Mouse (Mus musculus): ENCODE data around the gene Gm10198. TPM values are rescaled to one million over a fixed set of nuclear protein-coding genes. Genes with fewer than 3 reads are reported as not detected.

Gene Gm10198
- polyA plus RNA-seq, 1 experiment = not detected

DNA sequence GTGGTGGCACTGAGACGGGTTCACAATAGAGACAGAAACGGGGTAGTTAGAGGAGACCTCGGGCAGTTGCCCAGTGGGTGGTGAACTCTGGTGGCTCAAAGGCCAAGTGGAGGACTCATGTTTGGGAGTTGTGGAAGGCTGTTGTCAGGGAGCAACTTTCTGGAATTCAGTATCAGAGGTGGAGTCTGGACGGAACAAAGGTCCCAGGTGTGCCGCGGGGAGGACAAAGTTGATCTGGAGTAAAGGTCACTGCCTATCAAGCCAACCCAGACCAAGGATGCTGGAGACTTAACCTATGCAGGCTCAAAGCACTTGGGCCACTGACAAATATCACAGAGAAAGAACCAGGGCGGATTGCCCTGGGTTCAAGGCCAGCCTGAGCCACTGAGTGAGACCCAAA lies 5.5 kb downstream of the Gm10198 start:
- DNase-seq (ENCODE audit: low read depth) = no peak
- TF ChIP-seq POLR2A (IDR thresholded peaks at IDR 0.05; ENCODE audit: borderline replicate concordance, extremely low read depth, insufficient read depth, insufficient read length, poor library complexity, severe bottlenecking) (no peak), CTCF (IDR thresholded peaks at IDR 0.05; ENCODE audit: borderline replicate concordance, extremely low read depth, insufficient read depth, insufficient read length) (no peak)

DNA sequence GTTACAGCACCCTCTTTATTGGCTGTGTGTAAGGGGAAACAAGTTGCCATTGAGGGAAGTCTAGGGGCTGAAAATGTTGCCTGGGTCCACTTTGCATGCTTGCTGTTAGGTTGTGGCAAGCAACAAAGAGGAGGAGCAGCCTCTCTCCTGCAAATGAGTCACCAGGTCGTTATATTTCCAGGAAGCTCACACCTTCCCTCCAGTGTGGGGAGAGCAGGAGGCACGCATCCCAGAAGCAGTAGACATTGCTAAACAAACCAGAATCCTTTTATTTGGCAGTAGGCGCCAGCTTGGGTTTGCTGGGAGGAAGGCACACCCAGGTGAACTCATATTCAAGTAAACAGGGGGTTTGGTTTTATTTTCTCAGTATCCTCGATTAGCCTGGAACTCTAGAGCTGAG lies 8.8 kb downstream of the Gm10198 start:
- DNase-seq (ENCODE audit: low read depth) = no peak
- no peak for TF ChIP-seq POLR2A (IDR thresholded peaks at IDR 0.05; ENCODE audit: borderline replicate concordance, extremely low read depth, insufficient read depth, insufficient read length, poor library complexity, severe bottlenecking)
- TF ChIP-seq CTCF (IDR thresholded peaks at IDR 0.05; ENCODE audit: borderline replicate concordance, extremely low read depth, insufficient read depth, insufficient read length) = no peak

DNA sequence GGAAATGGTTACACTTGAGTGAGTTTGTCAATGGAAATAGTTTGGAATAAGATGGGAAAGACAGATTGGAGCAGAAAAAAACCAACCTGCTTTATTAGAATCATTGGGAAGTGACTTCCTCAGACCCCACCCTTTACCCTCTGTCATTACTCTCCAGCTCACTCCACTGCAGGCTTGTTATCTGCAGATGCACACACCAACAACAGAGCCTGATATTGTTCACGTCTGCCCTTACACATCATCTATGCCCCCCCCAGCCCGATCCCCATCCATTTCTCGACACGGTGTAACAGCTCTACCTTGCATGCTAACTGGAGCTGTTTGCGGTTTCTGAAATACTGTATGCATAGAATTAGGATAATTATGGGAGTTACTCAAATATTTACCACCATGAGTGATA lies 12.2 kb downstream of the Gm10198 start:
- no peak for DNase-seq (ENCODE audit: low read depth)
- TF ChIP-seq POLR2A (IDR thresholded peaks at IDR 0.05; ENCODE audit: borderline replicate concordance, extremely low read depth, insufficient read depth, insufficient read length, poor library complexity, severe bottlenecking) (no peak), CTCF (IDR thresholded peaks at IDR 0.05; ENCODE audit: borderline replicate concordance, extremely low read depth, insufficient read depth, insufficient read length) (no peak)

DNA sequence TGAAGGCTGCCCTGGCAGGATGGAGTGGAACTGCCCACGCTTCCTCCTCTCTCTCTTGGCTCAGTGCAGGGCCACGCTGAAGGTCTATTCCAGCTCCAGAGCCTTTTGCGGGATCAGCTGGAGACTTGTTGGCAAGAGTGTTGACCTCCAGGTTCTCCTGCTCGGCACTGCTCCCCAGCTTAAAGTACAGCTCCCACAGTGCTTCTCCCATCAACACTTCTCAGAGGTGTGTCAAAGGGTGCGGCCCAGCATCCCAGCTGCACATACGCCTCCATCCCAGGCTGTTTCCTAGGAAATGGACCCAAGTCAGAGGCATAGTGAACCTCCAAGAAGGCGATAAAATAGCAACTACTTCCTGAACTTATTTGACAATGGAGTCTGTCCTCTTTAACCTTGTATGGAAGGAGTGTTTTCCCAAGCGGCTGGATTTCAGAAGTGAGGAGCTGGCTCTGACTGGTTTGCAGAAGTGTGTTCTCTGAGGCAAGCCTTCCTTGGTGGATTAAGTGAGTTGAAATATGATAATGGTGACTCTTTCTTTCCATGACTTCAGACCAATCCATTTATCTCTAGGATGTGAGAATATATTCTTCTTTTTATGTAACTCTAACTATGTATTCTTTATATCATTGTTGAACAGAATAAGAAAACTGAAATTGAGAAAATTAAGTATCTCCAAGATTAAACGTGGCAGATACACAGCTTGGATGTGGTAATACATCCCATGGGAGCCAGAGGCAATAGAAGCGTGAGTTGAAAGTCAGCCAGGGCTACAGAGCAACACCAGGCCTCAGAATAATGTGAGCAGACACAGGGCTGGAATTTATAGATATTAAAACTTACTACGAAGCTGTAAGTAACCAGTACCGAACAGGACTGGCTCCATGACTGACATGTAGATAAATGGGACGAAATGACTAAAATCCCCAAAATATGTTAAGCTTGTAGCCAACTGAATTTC lies 23.9 kb downstream of the Gm10198 start:
- DNase-seq (ENCODE audit: low read depth) = no peak
- TF ChIP-seq POLR2A (IDR thresholded peaks at IDR 0.05; ENCODE audit: borderline replicate concordance, extremely low read depth, insufficient read depth, insufficient read length, poor library complexity, severe bottlenecking) = no peak
- no peak for TF ChIP-seq CTCF (IDR thresholded peaks at IDR 0.05; ENCODE audit: borderline replicate concordance, extremely low read depth, insufficient read depth, insufficient read length)

DNA sequence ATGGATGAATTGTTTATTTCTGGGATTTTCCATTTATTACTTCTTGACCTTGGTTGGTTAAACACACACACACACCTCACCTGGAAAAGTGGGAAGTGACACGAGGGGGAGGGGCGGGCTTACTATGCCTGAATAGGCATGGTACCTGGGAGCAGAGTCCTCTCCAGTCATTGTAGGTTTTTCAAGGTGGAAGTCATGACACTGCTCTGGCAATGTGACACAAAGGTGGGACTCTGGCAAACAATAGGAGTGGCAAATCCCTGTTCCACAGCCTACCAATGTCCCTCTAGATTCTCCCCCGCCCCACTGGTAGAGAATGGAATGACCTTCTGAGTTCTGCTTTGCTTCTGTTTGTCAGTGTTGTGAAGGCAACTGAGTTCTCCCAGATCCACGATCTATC lies 27.8 kb downstream of the Gm10198 start:
- TF ChIP-seq CTCF (IDR thresholded peaks at IDR 0.05; ENCODE audit: borderline replicate concordance, extremely low read depth, insufficient read depth, insufficient read length) (no peak), POLR2A (IDR thresholded peaks at IDR 0.05; ENCODE audit: borderline replicate concordance, extremely low read depth, insufficient read depth, insufficient read length, poor library complexity, severe bottlenecking) (no peak)
- no peak for DNase-seq (ENCODE audit: low read depth)

DNA sequence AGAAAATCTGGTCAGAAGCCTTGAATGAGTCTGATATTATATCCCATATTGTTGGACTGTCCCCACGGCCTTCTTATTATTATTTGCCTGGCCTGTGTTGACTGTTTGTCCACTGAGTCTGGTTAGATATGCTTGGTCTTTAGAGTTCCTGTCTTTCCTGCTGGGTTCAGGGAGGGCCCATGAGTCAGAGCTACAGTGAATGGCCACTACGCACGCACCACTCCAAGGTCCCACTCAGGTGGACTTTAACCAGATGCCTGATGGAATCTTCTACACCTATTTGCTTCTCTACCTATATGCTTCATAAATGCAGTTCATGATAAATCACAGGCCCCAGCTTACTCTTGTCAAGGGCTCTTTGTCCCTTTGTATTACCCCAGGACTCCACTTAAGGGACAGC lies 29.8 kb downstream of the Gm10198 start:
- no peak for TF ChIP-seq POLR2A (IDR thresholded peaks at IDR 0.05; ENCODE audit: borderline replicate concordance, extremely low read depth, insufficient read depth, insufficient read length, poor library complexity, severe bottlenecking)
- TF ChIP-seq CTCF (IDR thresholded peaks at IDR 0.05; ENCODE audit: borderline replicate concordance, extremely low read depth, insufficient read depth, insufficient read length) = no peak
- DNase-seq (ENCODE audit: low read depth) = no peak

DNA sequence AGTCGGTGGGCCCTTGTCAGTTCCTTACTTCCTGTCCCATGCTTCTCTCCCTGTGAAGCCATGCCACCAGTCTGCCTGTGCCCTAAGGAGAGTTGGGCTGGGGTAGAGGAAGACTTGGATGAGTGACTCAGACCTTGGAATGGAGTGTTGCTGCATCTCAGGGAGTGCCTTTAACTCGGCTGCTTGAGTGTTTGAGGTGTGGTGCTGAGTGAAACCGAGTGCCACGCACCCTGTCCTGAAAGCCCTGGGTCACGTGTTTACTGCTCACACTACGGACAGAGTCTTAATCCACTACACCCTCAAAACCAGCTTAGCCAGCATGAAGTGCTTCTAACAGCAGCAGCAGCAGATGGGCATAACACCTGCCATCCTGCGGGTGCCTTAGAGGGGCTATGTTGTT lies 30.5 kb downstream of the Gm10198 start:
- no peak for DNase-seq (ENCODE audit: low read depth)

DNA sequence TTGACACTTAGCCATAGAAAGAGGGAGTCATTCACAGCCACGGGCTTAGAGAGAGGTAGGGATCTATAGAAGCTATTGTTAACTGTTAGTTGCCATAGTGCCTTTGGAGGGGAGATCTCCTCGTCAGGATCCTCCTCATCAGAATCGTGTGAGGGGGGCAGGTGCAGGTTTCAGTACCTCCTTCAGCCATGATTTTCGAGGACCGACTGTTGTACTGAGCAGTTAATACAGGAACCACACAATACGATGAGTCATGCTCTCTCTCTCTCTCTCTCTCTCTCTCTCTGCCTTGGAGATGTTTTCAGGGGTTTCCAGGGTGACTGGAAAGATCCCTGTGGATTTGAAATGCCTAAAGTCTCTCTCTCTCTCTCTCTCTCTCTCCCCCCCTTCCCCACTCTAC lies 31.5 kb downstream of the Gm10198 start:
- TF ChIP-seq CTCF (IDR thresholded peaks at IDR 0.05; ENCODE audit: borderline replicate concordance, extremely low read depth, insufficient read depth, insufficient read length) = no peak
- no peak for TF ChIP-seq POLR2A (IDR thresholded peaks at IDR 0.05; ENCODE audit: borderline replicate concordance, extremely low read depth, insufficient read depth, insufficient read length, poor library complexity, severe bottlenecking)
- no peak for DNase-seq (ENCODE audit: low read depth)

More for the DNA sequence above, 30.5 kb downstream of the Gm10198 start:
- TF ChIP-seq POLR2A (IDR thresholded peaks at IDR 0.05; ENCODE audit: borderline replicate concordance, extremely low read depth, insufficient read depth, insufficient read length, poor library complexity, severe bottlenecking) = no peak
- no peak for TF ChIP-seq CTCF (IDR thresholded peaks at IDR 0.05; ENCODE audit: borderline replicate concordance, extremely low read depth, insufficient read depth, insufficient read length)

DNA sequence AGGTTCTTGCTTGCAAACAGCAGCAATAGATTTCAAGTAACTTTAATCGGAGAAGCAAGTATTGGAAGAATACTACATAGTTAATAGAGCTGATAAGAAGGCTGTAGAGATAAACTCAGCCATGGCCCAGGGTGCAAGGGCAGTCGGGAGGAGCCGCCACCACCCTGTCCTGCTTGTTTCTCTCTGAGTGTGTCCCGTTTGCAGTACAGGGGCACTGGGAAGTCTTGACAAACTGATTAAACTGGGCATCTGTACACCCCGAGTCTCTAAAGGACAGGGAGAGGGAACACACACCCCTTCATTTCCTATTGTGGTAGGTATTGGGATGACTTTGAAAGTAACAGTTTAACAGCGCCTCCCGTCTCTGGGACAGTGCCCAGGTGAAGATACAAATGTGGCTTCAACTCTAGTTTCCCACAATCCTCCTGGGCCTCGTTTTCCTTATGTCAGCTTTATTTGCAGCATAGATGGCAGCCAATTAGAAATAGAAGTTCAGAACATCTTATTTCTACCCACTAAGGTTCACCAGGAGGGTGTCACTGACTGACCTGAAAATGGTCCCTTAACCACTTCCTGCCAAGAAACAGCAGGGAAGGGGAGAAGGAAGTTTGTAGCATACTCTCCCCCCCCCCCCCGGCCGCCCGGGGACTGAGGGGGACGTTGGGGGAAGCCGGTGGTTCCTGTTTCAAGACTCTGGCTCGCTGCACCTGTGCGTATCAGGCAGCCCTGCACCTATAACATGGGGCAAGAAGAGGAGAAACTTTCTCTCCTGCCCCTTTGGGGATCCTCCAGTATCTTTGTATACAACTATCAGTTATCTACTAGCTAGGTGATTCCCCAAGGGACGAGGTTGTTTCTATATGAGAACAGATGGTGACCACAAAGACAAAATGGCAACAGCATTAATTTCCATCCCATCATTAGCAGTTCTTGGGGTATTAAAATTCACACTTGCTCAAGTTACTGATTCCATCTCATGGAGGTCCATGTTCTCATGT lies 41.9 kb downstream of the Gm10198 start:
- TF ChIP-seq CTCF (IDR thresholded peaks at IDR 0.05; ENCODE audit: borderline replicate concordance, extremely low read depth, insufficient read depth, insufficient read length) (no peak), POLR2A (IDR thresholded peaks at IDR 0.05; ENCODE audit: borderline replicate concordance, extremely low read depth, insufficient read depth, insufficient read length, poor library complexity, severe bottlenecking) (no peak)
- DNase-seq (ENCODE audit: low read depth) = no peak

DNA sequence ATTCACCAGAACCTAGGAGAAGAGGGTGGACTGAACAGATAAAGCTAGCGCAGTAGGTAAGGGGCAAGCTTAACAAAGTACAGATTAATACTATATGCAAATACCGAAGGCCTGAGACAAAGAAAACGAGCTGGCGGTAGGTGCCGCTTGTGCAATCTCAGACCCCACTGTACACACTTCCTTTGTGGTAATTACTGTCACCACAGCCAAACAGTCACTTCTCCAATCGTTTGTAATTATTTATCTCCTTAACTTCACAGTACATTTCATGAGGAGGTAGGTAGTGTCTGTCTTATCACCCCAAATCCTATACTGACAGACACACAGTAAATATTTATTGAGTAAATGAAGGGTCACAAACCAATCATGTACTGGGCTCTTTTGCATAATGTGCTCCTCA lies 47.7 kb downstream of the Gm10198 start:
- no peak for DNase-seq (ENCODE audit: low read depth)
- TF ChIP-seq POLR2A (IDR thresholded peaks at IDR 0.05; ENCODE audit: borderline replicate concordance, extremely low read depth, insufficient read depth, insufficient read length, poor library complexity, severe bottlenecking) (no peak), CTCF (IDR thresholded peaks at IDR 0.05; ENCODE audit: borderline replicate concordance, extremely low read depth, insufficient read depth, insufficient read length) (no peak)

Other genes starting within 250 kb of the Gm10198 start
- 44.2 and 55.3 TPM in 2 replicates for gene Gpbp1, start 102.7 kb upstream of the Gm10198 start, polyA plus RNA-seq (2012; rRNA removed)
- not detected in 2 replicates for gene Gm49496, start 42.8 kb upstream of the Gm10198 start, polyA plus RNA-seq (2012; rRNA removed)
- gene Mier3, start 88.2 kb downstream of the Gm10198 start, polyA plus RNA-seq (2012; rRNA removed) = 13.9 and 17.2 TPM in 2 replicates
- gene Map3k1, start 216.2 kb downstream of the Gm10198 start, polyA plus RNA-seq (2012; rRNA removed) = 8.1 and 15.2 TPM in 2 replicates

Data from brain, embryonic 14.5 days (tissue).